Mouse (Mus musculus): ENCODE results near the gene Magi1.

DNA sequence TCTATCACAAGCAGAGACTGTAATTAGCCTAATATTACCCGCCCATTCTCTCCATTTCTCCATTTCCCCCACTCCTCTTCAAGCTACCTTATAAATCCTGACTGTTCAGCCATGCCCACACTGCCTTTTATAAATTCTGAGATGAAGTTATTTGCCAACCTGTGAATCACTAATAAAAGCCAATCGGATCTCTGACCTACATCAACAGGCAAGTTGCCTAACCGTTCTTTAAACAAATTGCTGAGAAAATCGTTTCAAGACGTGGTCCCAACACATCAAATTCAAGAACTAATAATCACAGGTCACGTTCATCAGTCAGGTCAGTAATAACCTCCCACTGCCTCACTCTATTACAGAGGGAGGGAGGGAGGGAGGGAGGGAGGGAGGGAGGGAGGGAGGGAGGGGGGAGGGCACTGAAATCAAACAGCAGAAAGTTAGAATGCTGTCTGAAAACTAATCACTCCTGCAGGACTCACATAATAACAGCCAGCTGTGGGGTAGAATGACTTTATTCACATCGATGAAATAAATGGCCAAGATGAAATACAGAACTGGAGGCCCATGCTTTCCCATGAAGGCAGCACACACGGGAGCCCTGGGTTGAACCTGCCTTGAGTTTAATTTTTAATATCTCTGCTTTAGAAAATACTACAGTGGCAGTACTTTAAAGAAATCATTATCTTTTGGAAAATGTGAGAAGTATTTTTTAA lies 215.8 kb downstream of the Magi1 start:
- TF ChIP-seq CTCF (IDR thresholded peaks at IDR 0.05; ENCODE audit: borderline replicate concordance, insufficient read depth, low read length) (no peak), POLR2A (IDR thresholded peaks at IDR 0.05; ENCODE audit: low read depth, low read length) (no peak)
